Mouse (Mus musculus): ENCODE results near the gene Ccdc137. TPM values are rescaled to one million over a fixed set of nuclear protein-coding genes. Genes with fewer than 3 reads are reported as not detected.
A peak's percentile ranks its signal among the peaks of the same experiment; 100 is the strongest.

The Ccdc137 gene
- polyA plus RNA-seq, 1 experiment from 2014 or later = 25.2 TPM

- Histone ChIP-seq H3K9me3 (no peaks in the 10 kb centered on the region), H3K4me1 (peaks cover 29% of the 10 kb centered on the region), H3K36me3 (peaks cover 49% of the 10 kb centered on the region), H3K27me3 (no peaks in the 10 kb centered on the region), H3K4me3 (peak overlapping the region; percentile 96; the same call in 1 of the 2 replicates), H3K4me2 (replicated peaks) (no peak overlapping the region), H3K27ac (replicated peaks) (no peak overlapping the region), H3K9ac (replicated peaks) (no peak overlapping the region)
- 95% methylated on average over 4 of the region's 4 CpGs for WGBS
- ATAC-seq (replicated peaks) = no peak
Measured at GRCm38 (mm10) chr11:120465521-120465920, 7.6 kb downstream of the Ccdc137 start.

GRCm38 (mm10) chr11:120467051-120467735, 9.3 kb downstream of the Ccdc137 start, which contains the start of gene Arl16:
Arl16 (minus strand) TSS chr11:120467607.
- H3K36me3 ChIP-seq = peaks cover 52% of the 10 kb centered on the region
- peak; percentile 100 for ATAC-seq (replicated peaks)
- WGBS = under 1% methylated on average over 54 of the region's 54 CpGs

GRCm38 (mm10) chr11:120467736-120468092, 9.8 kb downstream of the Ccdc137 start:
- Histone ChIP-seq H3K27me3 (no peaks in the 10 kb centered on the region), H3K4me1 (peaks cover 29% of the 10 kb centered on the region), H3K4me3 (peak overlapping the region; percentile 96), H3K9ac (replicated peaks) (peak overlapping the region; percentile 92), H3K36me3 (peaks cover 52% of the 10 kb centered on the region), H3K4me2 (replicated peaks) (peak overlapping the region; percentile 84), H3K27ac (replicated peaks) (0 out of 2 replicates have a peak overlapping the region, but pooled peaks have one; percentile 37), H3K9me3 (no peaks in the 10 kb centered on the region)
- 1% methylated on average over 33 of the region's 33 CpGs for WGBS
- ATAC-seq (replicated peaks) = no peak

More at GRCm38 (mm10) chr11:120467051-120467735, 9.3 kb downstream of the Ccdc137 start, which contains the start of gene Arl16:
- peak within 1 kb of the TSS; percentile 89 for H3K27ac ChIP-seq (replicated peaks)
- H3K9ac ChIP-seq (replicated peaks) = peak within 1 kb of the TSS; percentile 95
- peak within 1 kb of the TSS; percentile 96 for H3K4me3 ChIP-seq
- H3K27me3 ChIP-seq = no peaks in the 10 kb centered on the region
- peak within 1 kb of the TSS; percentile 85 for H3K4me2 ChIP-seq (replicated peaks)
- no peaks in the 10 kb centered on the region for H3K9me3 ChIP-seq
- H3K4me1 ChIP-seq = peaks cover 29% of the 10 kb centered on the region

- Histone ChIP-seq H3K4me2 (replicated peaks) (no peak overlapping the region), H3K36me3 (peaks cover 77% of the 10 kb centered on the region), H3K27ac (replicated peaks) (no peak overlapping the region), H3K27me3 (no peaks in the 10 kb centered on the region), H3K4me1 (peaks cover 14% of the 10 kb centered on the region), H3K4me3 (no peak overlapping the region), H3K9me3 (no peaks in the 10 kb centered on the region), H3K9ac (replicated peaks) (no peak overlapping the region)
- no peak for ATAC-seq (replicated peaks)
- WGBS = 94% methylated on average over 6 of the region's 6 CpGs
Measured at GRCm38 (mm10) chr11:120472052-120472451, 14.1 kb downstream of the Ccdc137 start.

- no peak overlapping the region for H3K9ac ChIP-seq (replicated peaks)
- peaks cover 64% of the 10 kb centered on the region for H3K36me3 ChIP-seq
- no peaks in the 10 kb centered on the region for H3K27me3 ChIP-seq
- H3K4me3 ChIP-seq = no peak overlapping the region; the same call in 1 of the 2 replicates
- WGBS = 88% methylated on average over 7 of the region's 7 CpGs
- peak overlapping the region; percentile 94 for H3K27ac ChIP-seq (replicated peaks)
- H3K9me3 ChIP-seq = no peaks in the 10 kb centered on the region
- peak overlapping the region; percentile 88; the same call in 1 of the 2 replicates for H3K4me2 ChIP-seq (replicated peaks)
- ATAC-seq (replicated peaks) = no peak; the same call in 1 of the 2 replicates
- peaks cover 20% of the 10 kb centered on the region for H3K4me1 ChIP-seq
Measured at GRCm38 (mm10) chr11:120483448-120483934, 25.6 kb downstream of the Ccdc137 start.

GRCm38 (mm10) chr11:120484265-120484981, 26.5 kb downstream of the Ccdc137 start, which contains the start of gene Mrpl12:
Mrpl12 (plus strand) TSS chr11:120484613.
- WGBS = under 1% methylated on average over 60 of the region's 60 CpGs
- Histone ChIP-seq H3K4me1 (peaks cover 20% of the 10 kb centered on the region), H3K36me3 (peaks cover 57% of the 10 kb centered on the region)

GRCm38 (mm10) chr11:120485251-120485650, 27.3 kb downstream of the Ccdc137 start:
- H3K9ac ChIP-seq (replicated peaks) = peak overlapping the region; percentile 90
- H3K4me2 ChIP-seq (replicated peaks) = peak overlapping the region; percentile 88
- no peaks in the 10 kb centered on the region for H3K27me3 ChIP-seq
- H3K9me3 ChIP-seq = no peaks in the 10 kb centered on the region
- peaks cover 20% of the 10 kb centered on the region for H3K4me1 ChIP-seq
- 10% methylated on average over 10 of the region's 10 CpGs for WGBS
- no peak for ATAC-seq (replicated peaks)
- H3K4me3 ChIP-seq = peak overlapping the region; percentile 96
- peaks cover 49% of the 10 kb centered on the region for H3K36me3 ChIP-seq
- no peak overlapping the region; the same call in 1 of the 2 replicates for H3K27ac ChIP-seq (replicated peaks)

More at GRCm38 (mm10) chr11:120484265-120484981, 26.5 kb downstream of the Ccdc137 start, which contains the start of gene Mrpl12:
- Histone ChIP-seq H3K27ac (replicated peaks) (peak within 1 kb of the TSS; percentile 94), H3K27me3 (no peaks in the 10 kb centered on the region), H3K4me3 (peak within 1 kb of the TSS; percentile 96), H3K4me2 (replicated peaks) (peak within 1 kb of the TSS; percentile 88), H3K9ac (replicated peaks) (peak within 1 kb of the TSS; percentile 90), H3K9me3 (no peaks in the 10 kb centered on the region)
- ATAC-seq (replicated peaks) = peak; percentile 97

GRCm38 (mm10) chr11:120488516-120488915, 30.6 kb downstream of the Ccdc137 start:
- H3K27me3 ChIP-seq = no peaks in the 10 kb centered on the region
- no peak overlapping the region for H3K4me3 ChIP-seq
- H3K27ac ChIP-seq (replicated peaks) = no peak overlapping the region
- H3K36me3 ChIP-seq = peaks cover 24% of the 10 kb centered on the region
- H3K9me3 ChIP-seq = no peaks in the 10 kb centered on the region
- H3K4me2 ChIP-seq (replicated peaks) = no peak overlapping the region
- no peak overlapping the region for H3K9ac ChIP-seq (replicated peaks)
- 80% methylated on average over 4 of the region's 4 CpGs for WGBS
- ATAC-seq (replicated peaks) = no peak
- H3K4me1 ChIP-seq = peaks cover 46% of the 10 kb centered on the region

- peak overlapping the region; percentile 41 for H3K27ac ChIP-seq (replicated peaks)
- H3K4me2 ChIP-seq (replicated peaks) = no peak overlapping the region
- peaks cover 24% of the 10 kb centered on the region for H3K36me3 ChIP-seq
- H3K4me3 ChIP-seq = no peak overlapping the region
- no peaks in the 10 kb centered on the region for H3K9me3 ChIP-seq
- H3K27me3 ChIP-seq = no peaks in the 10 kb centered on the region
- WGBS = 57% methylated on average over 4 of the region's 4 CpGs
- H3K9ac ChIP-seq (replicated peaks) = no peak overlapping the region
- ATAC-seq (replicated peaks) = 0 out of 2 replicates have a peak, but pooled peaks have one; percentile 6
- H3K4me1 ChIP-seq = peaks cover 43% of the 10 kb centered on the region
Measured at GRCm38 (mm10) chr11:120489054-120489761, 31.3 kb downstream of the Ccdc137 start.

- WGBS = 34% methylated on average over 4 of the region's 4 CpGs
- Histone ChIP-seq H3K9me3 (no peaks in the 10 kb centered on the region), H3K36me3 (peaks cover 30% of the 10 kb centered on the region), H3K4me3 (no peak overlapping the region), H3K4me1 (peaks cover 37% of the 10 kb centered on the region), H3K4me2 (replicated peaks) (peak overlapping the region; percentile 97), H3K9ac (replicated peaks) (peak overlapping the region; percentile 78; the same call in 1 of the 2 replicates), H3K27me3 (no peaks in the 10 kb centered on the region), H3K27ac (replicated peaks) (0 out of 2 replicates have a peak overlapping the region, but pooled peaks have one; percentile 76)
- no peak for ATAC-seq (replicated peaks)
Measured at GRCm38 (mm10) chr11:120490291-120491046, 32.6 kb downstream of the Ccdc137 start.
